Mouse (Mus musculus): ENCODE results near the gene Pde4dip. TPM values are rescaled to one million over a fixed set of nuclear protein-coding genes. Genes with fewer than 3 reads are reported as not detected.

The Pde4dip gene
- polyA plus RNA-seq (2012; rRNA removed; ENCODE audit: low replicate concordance): 7.1 and 9.4 TPM in 2 replicates

GRCm38 (mm10) chr3:97888168-97888901 is at the start of gene Pde4dip:
Gene Pde4dip (minus strand): TSS chr3:97888707.

DNA sequence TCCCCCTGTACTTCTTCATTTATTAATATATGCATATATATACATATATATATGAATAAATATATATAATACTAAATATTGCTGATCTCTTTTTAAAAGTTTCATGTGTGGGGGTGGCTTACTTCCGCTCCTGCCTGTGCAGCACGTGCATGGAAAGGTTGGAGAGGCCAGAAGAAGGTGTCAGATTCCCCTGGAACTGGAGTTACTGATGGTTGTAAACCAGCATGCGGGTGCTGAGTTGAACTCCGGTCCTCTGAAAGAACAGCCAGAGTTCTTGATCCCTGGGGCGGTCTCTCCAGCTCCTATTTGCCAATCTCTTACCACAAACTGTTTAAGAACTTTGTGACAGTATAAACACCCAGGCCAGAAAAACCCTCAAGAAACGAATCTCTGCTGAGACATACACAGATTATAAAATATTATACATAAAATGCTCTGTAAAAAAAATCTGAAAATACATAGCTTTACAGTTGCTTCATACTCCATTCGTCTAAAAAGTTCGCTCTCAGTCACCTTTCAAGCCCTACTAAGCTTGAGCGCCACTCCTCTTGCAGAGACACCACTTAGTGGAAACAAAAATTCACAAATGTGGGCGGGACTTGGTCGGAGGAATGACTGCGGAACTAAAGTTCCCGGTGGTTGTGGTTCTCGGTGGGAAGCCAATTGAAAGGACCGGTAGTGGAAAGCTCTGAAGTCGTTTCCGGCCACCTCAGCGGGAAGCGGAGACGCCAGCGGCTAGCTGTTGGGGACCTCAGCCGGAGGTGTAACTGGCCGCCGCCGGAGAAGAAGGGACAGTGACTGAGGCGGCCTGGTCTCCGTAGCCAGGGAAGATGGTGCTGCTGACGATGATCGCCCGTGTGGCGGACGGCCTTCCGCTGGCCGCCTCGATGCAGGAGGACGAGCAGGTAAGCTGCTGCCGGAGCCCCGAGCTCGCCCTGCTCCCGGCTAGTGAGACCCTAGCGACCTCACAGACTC is 12.3 kb upstream of the Pde4dip start, which contains the start of gene Sec22b:
TSS of gene Sec22b (plus strand) at position 675 of the 975 bp plus-strand sequence.

DNA sequence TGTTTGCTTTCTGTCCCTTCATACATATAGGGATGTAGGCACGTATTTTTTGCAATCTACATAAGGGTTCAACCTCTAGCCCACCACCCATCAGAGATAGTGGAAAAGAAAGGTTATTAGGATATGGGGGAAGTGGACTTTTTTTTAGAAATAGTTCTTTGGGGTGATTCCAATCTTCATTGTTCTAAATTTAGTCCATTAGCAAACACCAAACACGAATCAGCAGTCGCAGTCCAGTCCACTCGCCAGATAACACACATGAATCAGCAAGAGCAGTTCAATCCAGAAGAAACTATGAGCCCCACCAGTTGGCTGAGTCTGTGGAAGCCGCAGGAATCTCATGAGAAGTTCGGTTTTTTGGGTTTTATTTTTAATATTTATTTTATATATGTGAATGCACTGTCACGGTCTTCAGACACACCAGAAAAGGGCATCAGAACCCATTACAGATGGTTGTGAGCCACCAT is 213.8 kb downstream of the Pde4dip start, which contains the start of gene Gm17651:
TSS of gene Gm17651 (minus strand) at position 51 of the 467 bp plus-strand sequence.

DNA sequence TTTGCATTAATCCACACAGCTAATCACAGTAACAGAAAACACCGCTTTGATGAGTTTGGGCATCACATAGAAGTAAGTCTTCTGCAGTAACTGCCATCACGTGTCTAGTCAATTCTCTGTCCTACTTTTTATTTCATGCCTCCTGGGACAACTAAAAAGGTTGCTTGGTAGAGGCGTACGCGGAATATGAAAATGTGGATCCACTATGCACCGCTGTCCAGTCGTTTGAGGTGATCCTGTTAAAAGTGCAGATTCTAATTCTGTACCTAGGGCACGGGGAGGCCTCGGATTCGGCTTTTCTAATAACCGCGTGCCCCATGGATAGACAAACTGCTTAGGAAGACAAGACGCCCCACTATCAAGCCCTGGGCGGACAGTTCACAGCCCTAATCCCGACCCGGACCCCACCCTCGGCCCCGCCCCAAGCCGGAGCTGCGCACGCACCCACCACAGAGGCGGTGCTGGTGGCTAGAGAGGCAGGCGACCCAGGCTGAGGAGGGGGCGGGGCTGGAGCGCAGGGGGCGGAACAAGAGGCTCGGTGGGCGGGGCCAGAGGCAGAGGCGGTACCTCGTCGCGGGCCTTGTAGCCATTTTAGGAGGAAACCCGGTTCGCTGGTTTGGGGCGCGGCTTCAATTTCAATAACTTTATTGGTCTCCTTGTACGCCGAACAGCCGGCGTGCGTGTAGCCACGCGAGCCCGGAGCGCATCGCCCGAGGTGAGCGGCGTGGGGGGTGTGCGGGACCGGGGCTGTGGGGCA is 230.7 kb downstream of the Pde4dip start, which contains the start of gene Prkab2:
TSS of gene Prkab2 (plus strand) at position 539 of the 757 bp plus-strand sequence.

Other genes starting within 250 kb of the Pde4dip start
- 0.63 and 2.2 TPM in 2 replicates for gene Prkab2, start 230.5 kb downstream of the Pde4dip start, polyA plus RNA-seq (2012; rRNA removed; ENCODE audit: low replicate concordance)
- not detected in 2 replicates for gene Gm17651, start 214.0 kb downstream of the Pde4dip start, polyA plus RNA-seq (2012; rRNA removed; ENCODE audit: low replicate concordance)
- 17.0 and 19.2 TPM in 2 replicates for gene Sec22b, start 12.5 kb upstream of the Pde4dip start, polyA plus RNA-seq (2012; rRNA removed; ENCODE audit: low replicate concordance)
- 2.6 and 5.0 TPM in 2 replicates for gene Notch2, start 124.8 kb upstream of the Pde4dip start, polyA plus RNA-seq (2012; rRNA removed; ENCODE audit: low replicate concordance)